Mouse (Mus musculus): Measurements from ENCODE around the gene Ccdc137. TPM values are rescaled to one million over a fixed set of nuclear protein-coding genes. Genes with fewer than 3 reads are reported as not detected.
A peak's percentile ranks its signal among the peaks of the same experiment; 100 is the strongest.

Ccdc137 gene
- polyA plus RNA-seq, 1 experiment from 2014 or later = 11.7 TPM

GRCm38 (mm10) chr11:120455413-120455812 is 2.5 kb upstream of the Ccdc137 start:
- ATAC-seq (no peak), DNase-seq (no peak)
- Histone ChIP-seq H3K4me1 (ENCODE audit: insufficient read depth) (peaks cover 30% of the 10 kb centered on the region), H3K27me3 (ENCODE audit: insufficient read depth, low read length) (no peaks in the 10 kb centered on the region), H3K4me2 (ENCODE audit: low read depth, low read length) (no peak overlapping the region), H3K9ac (replicated peaks) (no peak overlapping the region; the same call in 1 of the 2 replicates), H3K4me3 (ENCODE audit: low read depth, low read length) (no peak overlapping the region), H3K27ac (ENCODE audit: low read depth) (peak overlapping the region; percentile 44; the same call in 1 of the 2 replicates), H3K9me3 (ENCODE audit: low read length) (no peaks in the 10 kb centered on the region), H3K36me3 (replicated peaks; ENCODE audit: insufficient read depth, low read length) (peaks cover 7% of the 10 kb centered on the region)
- WGBS (ENCODE audit: insufficient replicate concordance) = 82% methylated on average over 7 of the region's 7 CpGs
- no peak for TF ChIP-seq CTCF (IDR thresholded peaks at IDR 0.05; ENCODE audit: low read depth)
- TF ChIP-seq EP300 (IDR thresholded peaks at IDR 0.05; ENCODE audit: low read depth) = peak; percentile 30; the same call in 1 of the 2 replicates

GRCm38 (mm10) chr11:120457370-120457769 is 545 bp upstream of the Ccdc137 start:
- Histone ChIP-seq H3K27ac (ENCODE audit: low read depth) (peak overlapping the region; percentile 75), H3K9me3 (ENCODE audit: low read length) (no peaks in the 10 kb centered on the region), H3K4me1 (ENCODE audit: insufficient read depth) (peaks cover 30% of the 10 kb centered on the region), H3K27me3 (ENCODE audit: insufficient read depth, low read length) (no peaks in the 10 kb centered on the region), H3K9ac (replicated peaks) (peak overlapping the region; percentile 77), H3K4me3 (ENCODE audit: low read depth, low read length) (peak overlapping the region; percentile 72), H3K4me2 (ENCODE audit: low read depth, low read length) (peak overlapping the region; percentile 96), H3K36me3 (replicated peaks; ENCODE audit: insufficient read depth, low read length) (peaks cover 18% of the 10 kb centered on the region)
- TF ChIP-seq EP300 (IDR thresholded peaks at IDR 0.05; ENCODE audit: low read depth) = no peak
- TF ChIP-seq CTCF (IDR thresholded peaks at IDR 0.05; ENCODE audit: low read depth) = no peak
- WGBS (ENCODE audit: insufficient replicate concordance) = 6% methylated on average over 14 of the region's 14 CpGs
- DNase-seq (no peak), ATAC-seq (peak; percentile 35)

DNA sequence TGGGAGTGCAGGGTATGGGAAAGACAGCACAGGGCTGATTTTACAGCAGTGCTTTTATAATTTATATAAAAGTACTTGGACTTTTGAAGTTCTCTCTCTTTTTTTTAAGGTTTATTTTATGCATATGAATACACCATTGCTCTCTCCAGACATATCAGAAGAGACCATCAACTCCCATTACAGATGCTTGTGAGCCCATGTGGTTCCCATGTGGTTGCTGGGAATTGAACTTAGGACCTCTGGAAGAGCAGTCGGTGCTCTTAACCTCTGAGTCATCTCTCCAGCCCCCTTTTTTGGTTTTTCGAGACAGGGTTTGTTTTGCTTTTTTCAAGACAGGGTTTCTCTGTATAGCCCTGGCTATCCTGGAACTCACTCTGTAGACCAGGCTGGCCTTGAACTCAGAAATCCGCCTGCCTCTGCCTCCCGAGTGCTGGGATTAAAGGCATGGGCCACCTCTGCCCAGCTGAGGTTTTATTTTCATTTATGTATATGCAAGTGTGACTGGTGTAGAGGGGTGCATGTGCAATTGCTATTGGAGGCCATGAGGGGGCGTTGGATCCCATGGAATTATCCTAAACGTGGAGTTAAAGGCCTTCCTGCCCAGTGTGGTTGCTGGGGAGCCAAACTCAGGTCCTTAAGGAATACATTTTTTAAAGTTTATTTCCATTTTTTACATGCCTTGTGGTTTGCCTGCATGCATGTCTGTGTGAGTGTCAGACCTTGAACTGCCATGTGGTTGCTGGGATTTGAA is 1.1 kb downstream of the Ccdc137 start:
- peak; percentile 20; the same call in 1 of the 2 replicates for ATAC-seq
- 35% methylated on average over 6 of the region's 6 CpGs for WGBS (ENCODE audit: insufficient replicate concordance)
- no peaks in the 10 kb centered on the region for H3K9me3 ChIP-seq (ENCODE audit: low read length)
- no peak overlapping the region for H3K27ac ChIP-seq (ENCODE audit: low read depth)
- peak; percentile 44 for DNase-seq
- H3K4me2 ChIP-seq (ENCODE audit: low read depth, low read length) = peak overlapping the region; percentile 96
- TF ChIP-seq EP300 (IDR thresholded peaks at IDR 0.05; ENCODE audit: low read depth) (no peak), CTCF (IDR thresholded peaks at IDR 0.05; ENCODE audit: low read depth) (peak; percentile 58)
- peaks cover 18% of the 10 kb centered on the region for H3K36me3 ChIP-seq (replicated peaks; ENCODE audit: insufficient read depth, low read length)
- no peaks in the 10 kb centered on the region for H3K27me3 ChIP-seq (ENCODE audit: insufficient read depth, low read length)
- peaks cover 27% of the 10 kb centered on the region for H3K4me1 ChIP-seq (ENCODE audit: insufficient read depth)
- peak overlapping the region; percentile 72 for H3K4me3 ChIP-seq (ENCODE audit: low read depth, low read length)
- peak overlapping the region; percentile 77 for H3K9ac ChIP-seq (replicated peaks)

- 89% methylated on average over 2 of the region's 2 CpGs for WGBS (ENCODE audit: insufficient replicate concordance)
- H3K27ac ChIP-seq (ENCODE audit: low read depth) = no peak overlapping the region
- H3K4me3 ChIP-seq (ENCODE audit: low read depth, low read length) = no peak overlapping the region
- peaks cover 15% of the 10 kb centered on the region for H3K36me3 ChIP-seq (replicated peaks; ENCODE audit: insufficient read depth, low read length)
- H3K27me3 ChIP-seq (ENCODE audit: insufficient read depth, low read length) = no peaks in the 10 kb centered on the region
- ATAC-seq (no peak), DNase-seq (no peak)
- H3K4me2 ChIP-seq (ENCODE audit: low read depth, low read length) = no peak overlapping the region
- H3K9me3 ChIP-seq (ENCODE audit: low read length) = no peaks in the 10 kb centered on the region
- H3K4me1 ChIP-seq (ENCODE audit: insufficient read depth) = peaks cover 17% of the 10 kb centered on the region
- no peak overlapping the region for H3K9ac ChIP-seq (replicated peaks)
- TF ChIP-seq EP300 (IDR thresholded peaks at IDR 0.05; ENCODE audit: low read depth) = no peak
- TF ChIP-seq CTCF (IDR thresholded peaks at IDR 0.05; ENCODE audit: low read depth) = no peak
Observed at GRCm38 (mm10) chr11:120463536-120463935, 5.6 kb downstream of the Ccdc137 start.

GRCm38 (mm10) chr11:120464365-120464764 is 6.5 kb downstream of the Ccdc137 start:
- Histone ChIP-seq H3K9me3 (ENCODE audit: low read length) (no peaks in the 10 kb centered on the region), H3K36me3 (replicated peaks; ENCODE audit: insufficient read depth, low read length) (peaks cover 18% of the 10 kb centered on the region), H3K9ac (replicated peaks) (no peak overlapping the region), H3K4me1 (ENCODE audit: insufficient read depth) (peaks cover 18% of the 10 kb centered on the region), H3K4me3 (ENCODE audit: low read depth, low read length) (no peak overlapping the region), H3K27ac (ENCODE audit: low read depth) (no peak overlapping the region), H3K27me3 (ENCODE audit: insufficient read depth, low read length) (no peaks in the 10 kb centered on the region), H3K4me2 (ENCODE audit: low read depth, low read length) (no peak overlapping the region)
- TF ChIP-seq CTCF (IDR thresholded peaks at IDR 0.05; ENCODE audit: low read depth) (no peak), EP300 (IDR thresholded peaks at IDR 0.05; ENCODE audit: low read depth) (no peak)
- ATAC-seq = no peak
- no peak for DNase-seq
- 87% methylated on average over 5 of the region's 5 CpGs for WGBS (ENCODE audit: insufficient replicate concordance)

- Histone ChIP-seq H3K4me3 (ENCODE audit: low read depth, low read length) (no peak overlapping the region), H3K4me2 (ENCODE audit: low read depth, low read length) (no peak overlapping the region), H3K9me3 (ENCODE audit: low read length) (no peaks in the 10 kb centered on the region), H3K36me3 (replicated peaks; ENCODE audit: insufficient read depth, low read length) (peaks cover 26% of the 10 kb centered on the region), H3K4me1 (ENCODE audit: insufficient read depth) (peaks cover 18% of the 10 kb centered on the region), H3K9ac (replicated peaks) (no peak overlapping the region), H3K27me3 (ENCODE audit: insufficient read depth, low read length) (no peaks in the 10 kb centered on the region), H3K27ac (ENCODE audit: low read depth) (no peak overlapping the region)
- no peak for DNase-seq
- ATAC-seq = no peak
- WGBS (ENCODE audit: insufficient replicate concordance) = 81% methylated on average over 4 of the region's 4 CpGs
- TF ChIP-seq CTCF (IDR thresholded peaks at IDR 0.05; ENCODE audit: low read depth) = no peak
- no peak for TF ChIP-seq EP300 (IDR thresholded peaks at IDR 0.05; ENCODE audit: low read depth)
Observed at GRCm38 (mm10) chr11:120465521-120465920, 7.6 kb downstream of the Ccdc137 start.

Data from liver, postnatal 0 days (tissue).